Mouse (Mus musculus) left cerebral cortex, adult 9 months (tissue): ENCODE data around the gene Atp6ap1.

Experiments used
- DNase-seq, 2 experiments: peaks; one replicate each; pipeline ENCODE4 v3.0.0; 2022; ENCODE audit warnings: low spot score in 2 of 2

The Atp6ap1 gene

GRCm38 (mm10) chrX:74296538-74297448 is at the start of gene Atp6ap1:
Gene Atp6ap1, plus strand, starts transcription at chrX:74297097.
- peak; percentile 92 to 95 for DNase-seq

- peak in 1 of 2 experiments; percentile 51 for DNase-seq
These were observed 48.2 kb upstream of the Atp6ap1 start for GRCm38 (mm10) chrX:74248651-74249050.

GRCm38 (mm10) chrX:74249615-74250014 is 47.3 kb upstream of the Atp6ap1 start, which contains the start of gene Flna:
Gene Flna, minus strand, starts transcription at chrX:74249820.
- DNase-seq = peak in 1 of 2 experiments; percentile 51

- DNase-seq = peak; percentile 80 to 90
These were observed 42.6 kb upstream of the Atp6ap1 start, which contains the start of gene Emd for GRCm38 (mm10) chrX:74254153-74254887. Gene Emd, plus strand, starts transcription at chrX:74254687.

GRCm38 (mm10) chrX:74254888-74255565 is 41.9 kb upstream of the Atp6ap1 start:
- DNase-seq = no peak

GRCm38 (mm10) chrX:74257746-74258145 is 39.2 kb upstream of the Atp6ap1 start:
- DNase-seq = no peak

- DNase-seq = no peak
These were observed 27.2 kb upstream of the Atp6ap1 start for GRCm38 (mm10) chrX:74269736-74270061.

GRCm38 (mm10) chrX:74270062-74270901 is 26.6 kb upstream of the Atp6ap1 start, which contains the start of gene Rpl10:
Gene Rpl10, plus strand, starts transcription at chrX:74270812.
- DNase-seq = peak; percentile 94 to 95

- peak in 1 of 2 experiments; percentile 20 for DNase-seq
These were observed 25.9 kb upstream of the Atp6ap1 start for GRCm38 (mm10) chrX:74270902-74271551.

GRCm38 (mm10) chrX:74273422-74274322 is 23.2 kb upstream of the Atp6ap1 start:
- DNase-seq = no peak

- DNase-seq = no peak
These were observed 19.0 kb upstream of the Atp6ap1 start for GRCm38 (mm10) chrX:74277916-74278315.

- no peak for DNase-seq
These were observed 15.7 kb upstream of the Atp6ap1 start for GRCm38 (mm10) chrX:74281041-74281731.

GRCm38 (mm10) chrX:74281732-74282394 is 15.0 kb upstream of the Atp6ap1 start, which contains the start of the genes Taz and Dnase1l1:
Gene Taz, plus strand, starts transcription at chrX:74281912.
Gene Dnase1l1, minus strand, starts transcription at chrX:74282337.
- DNase-seq = peak in 1 of 2 experiments; percentile 59

- peak; percentile 70 to 86 for DNase-seq
These were observed 14.4 kb upstream of the Atp6ap1 start for GRCm38 (mm10) chrX:74282395-74283091.

GRCm38 (mm10) chrX:74283092-74283437 is 13.8 kb upstream of the Atp6ap1 start:
- DNase-seq = no peak

- DNase-seq = no peak
These were observed 3.5 kb upstream of the Atp6ap1 start for GRCm38 (mm10) chrX:74293431-74293830.

- no peak for DNase-seq
These were observed 1.5 kb downstream of the Atp6ap1 start for GRCm38 (mm10) chrX:74298348-74298747.

GRCm38 (mm10) chrX:74299721-74300120 is 2.8 kb downstream of the Atp6ap1 start:
- DNase-seq = no peak
